26 mouse cellular contexts compared by ENCODE assay signal in genomic region chr6:43682535-43682934, GRCm38 (mm10).
"Had no signal": no experiment of that assay in that cellular context is flagged by ENCODE, and none has a peak within 500 bp of the region (broad histone marks: within the 10 kb centered on the region; RNA-seq: fewer than 3 reads in every experiment).

No protein-coding gene starts in this region.

- H3K4me2 ChIP-seq: heart, embryonic 12.5 days; hindbrain, embryonic 12.5 days; hindbrain, embryonic 14.5 days; intestine, embryonic 15.5 days; limb, embryonic 13.5 days; limb, embryonic 15.5 days; liver, embryonic 12.5 days had no signal

- H3K27ac ChIP-seq: gastrocnemius, adult 2 months; heart, embryonic 10.5 days; hindbrain, embryonic 10.5 days; hindbrain, embryonic 12.5 days; hindbrain, embryonic 14.5 days; intestine, embryonic 15.5 days; limb, embryonic 13.5 days; limb, embryonic 15.5 days; liver, embryonic 12.5 days; liver, embryonic 14.5 days had no signal

- H3K9me3 ChIP-seq: heart, embryonic 10.5 days; heart, embryonic 12.5 days; hindbrain, embryonic 10.5 days; hindbrain, embryonic 12.5 days; intestine, embryonic 15.5 days; limb, embryonic 13.5 days; limb, embryonic 15.5 days; liver, embryonic 12.5 days had no signal

- H3K27me3 ChIP-seq: heart, embryonic 12.5 days; hindbrain, embryonic 12.5 days; intestine, embryonic 15.5 days; limb, embryonic 13.5 days; limb, embryonic 15.5 days; liver, embryonic 12.5 days had no signal

- H3K36me3 ChIP-seq: heart, embryonic 10.5 days; heart, embryonic 12.5 days; hindbrain, embryonic 10.5 days; hindbrain, embryonic 12.5 days; intestine, embryonic 15.5 days; limb, embryonic 13.5 days; limb, embryonic 15.5 days; liver, embryonic 12.5 days had no signal

- H3K9ac ChIP-seq: heart, embryonic 12.5 days; hindbrain, embryonic 12.5 days; hindbrain, embryonic 14.5 days; intestine, embryonic 15.5 days; limb, embryonic 13.5 days; limb, embryonic 15.5 days; liver, embryonic 12.5 days; liver, embryonic 14.5 days had no signal

- H3K4me1 ChIP-seq: heart, embryonic 10.5 days; heart, embryonic 12.5 days; hindbrain, embryonic 10.5 days; hindbrain, embryonic 12.5 days; intestine, embryonic 15.5 days; limb, embryonic 13.5 days; limb, embryonic 15.5 days; liver, embryonic 12.5 days had no signal

- ATAC-seq: hindbrain, embryonic 16.5 days; inflammation-experienced regulatory T-cells, adult 6 months; intestine, embryonic 15.5 days; intestine, postnatal 0 days; liver, embryonic 12.5 days had no signal

- DNase-seq: gastrocnemius, adult 2 months; gastrocnemius, postnatal 10 days; gastrocnemius, postnatal 25 days; heart, adult 18-20 months; heart, postnatal 10 days; heart, postnatal 4 days; kidney, adult 18-20 months; kidney, adult 8-10 months; kidney, postnatal 10 days; kidney, postnatal 36 days; layer of hippocampus, adult 9-11 months; layer of hippocampus, postnatal 36 days; left cerebral cortex, postnatal 4 days had no signal

- H3K4me3 ChIP-seq: gastrocnemius, adult 2 months; heart, embryonic 10.5 days; heart, embryonic 12.5 days; hindbrain, embryonic 10.5 days; hindbrain, embryonic 12.5 days; intestine, embryonic 15.5 days; limb, embryonic 13.5 days; limb, embryonic 15.5 days; liver, embryonic 12.5 days had no signal
